Mouse (Mus musculus) heart, embryonic 11.5 days (tissue): ENCODE measurements around the gene Nudt4. TPM values are rescaled to one million over a fixed set of nuclear protein-coding genes. Genes with fewer than 3 reads are reported as not detected.

Experiments
- ATAC-seq: fragments of 200-750 bp; cut with Nextera tagmentation; replicated peaks from 2 replicates; pipeline ENCODE4 v1.8.0; 2017; ENCODE audit warnings: moderate library complexity; ENCODE audit not compliant: insufficient number of reproducible peaks, low FRiP score, low TSS enrichment
- H3K27ac ChIP-seq: fragments of 300-500 bp; sonication (generic); 2 replicates; pipeline ENCODE4 v1.5.1; 2014; ENCODE audit warnings: mild to moderate bottlenecking, low read depth, low read length
- H3K27me3 ChIP-seq: fragments of 300-500 bp; sonication (generic); 2 replicates; pipeline ENCODE4 v1.6.1; 2014; ENCODE audit warnings: mild to moderate bottlenecking, low read length, mixed read lengths; ENCODE audit not compliant: control insufficient read depth, insufficient read depth
- H3K36me3 ChIP-seq: fragments of 300-500 bp; sonication (generic); 2 replicates; pipeline ENCODE4 v1.6.1; 2014; ENCODE audit warnings: mild to moderate bottlenecking, low read length, moderate library complexity, mixed read lengths; ENCODE audit not compliant: control insufficient read depth, insufficient read depth
- H3K4me1 ChIP-seq: fragments of 300-500 bp; sonication (generic); 2 replicates; pipeline ENCODE4 v1.6.1; 2014; ENCODE audit warnings: low read length; ENCODE audit not compliant: control insufficient read depth, insufficient read depth
- H3K4me2 ChIP-seq: fragments of 300-500 bp; sonication (generic); 2 replicates; pipeline ENCODE4 v1.6.1; 2014; ENCODE audit warnings: mild to moderate bottlenecking, moderate library complexity
- H3K4me3 ChIP-seq: fragments of 300-500 bp; sonication (generic); 2 replicates; pipeline ENCODE4 v1.5.1; 2014; ENCODE audit warnings: low read depth, low read length
- H3K9ac ChIP-seq: fragments of 300-500 bp; sonication (generic); 2 replicates; pipeline ENCODE4 v1.6.1; 2014; ENCODE audit warnings: mild to moderate bottlenecking, low read depth, low read length, moderate library complexity
- H3K9me3 ChIP-seq: fragments of 300-500 bp; sonication (generic); replicated peaks from 2 replicates; pipeline ENCODE4 v1.6.1; 2016; ENCODE audit warnings: low read length; ENCODE audit not compliant: control insufficient read depth
- WGBS: fragments of 180-500 bp; shearing (Covaris S2); extraction: QIAGEN DNeasy Blood & Tissue Kit; methylation state at CpG from one replicate; pipeline ENCODE4 v1.1.7; 2014; ENCODE audit not compliant: insufficient replicate concordance; 5-methylcytosine and 5-hydroxymethylcytosine counted together
- polyA plus RNA-seq: library from polyadenylated mRNA; unstranded; fragments of >200 nt; fragmentation: Nextera tagmentation; extraction: Ambion mirVana; gene quantifications from 2 replicates; pipeline ENCODE4 v1.2.1, GENCODE M21; 2014

Gene Nudt4
- polyA plus RNA-seq, 1 experiment from 2014 or later = 147 TPM

GRCm38 (mm10) chr10:95526495-95527122 lies 37.3 kb downstream of the Nudt4 start:
- H3K9me3 ChIP-seq = no peaks in the 10 kb centered on the region
- no peaks in the 10 kb centered on the region for H3K27me3 ChIP-seq
- H3K4me2 ChIP-seq = no peak overlapping the region
- WGBS = 86% methylated on average over 5 of the region's 5 CpGs
- no peak overlapping the region for H3K4me3 ChIP-seq
- no peak overlapping the region for H3K27ac ChIP-seq
- no peak overlapping the region for H3K9ac ChIP-seq
- peaks cover 3% of the 10 kb centered on the region; the same call in 1 of the 2 replicates for H3K4me1 ChIP-seq
- ATAC-seq = no peak
- H3K36me3 ChIP-seq = no peaks in the 10 kb centered on the region

DNA sequence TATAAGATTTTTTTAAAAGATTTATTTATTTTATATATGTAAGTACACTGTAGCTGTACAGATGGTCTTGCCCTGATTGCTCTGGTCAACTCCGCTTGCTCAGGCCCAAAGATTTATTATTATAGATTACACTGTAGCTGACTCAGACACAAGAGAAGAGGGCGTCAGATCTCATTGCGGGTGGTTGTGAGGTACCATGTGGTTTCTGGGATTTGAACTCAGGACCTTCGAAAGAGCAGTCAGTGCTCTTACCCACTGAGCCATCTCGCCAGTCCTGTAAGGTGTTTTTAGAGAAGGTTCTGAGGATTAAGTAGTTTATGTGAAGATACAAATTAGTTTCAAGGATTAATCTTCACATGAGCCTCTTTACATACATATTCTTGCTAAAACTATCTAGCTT lies 38.1 kb downstream of the Nudt4 start:
- no peaks in the 10 kb centered on the region for H3K36me3 ChIP-seq
- ATAC-seq = no peak
- no peaks in the 10 kb centered on the region for H3K9me3 ChIP-seq
- no peak overlapping the region for H3K4me3 ChIP-seq
- H3K27me3 ChIP-seq = no peaks in the 10 kb centered on the region
- no peak overlapping the region for H3K27ac ChIP-seq
- 92% methylated on average over 5 of the region's 5 CpGs for WGBS
- H3K9ac ChIP-seq = no peak overlapping the region
- H3K4me1 ChIP-seq = peaks cover 3% of the 10 kb centered on the region; the same call in 1 of the 2 replicates
- H3K4me2 ChIP-seq = no peak overlapping the region

- Histone ChIP-seq H3K4me1 (peaks cover 3% of the 10 kb centered on the region; the same call in 1 of the 2 replicates), H3K4me2 (no peak overlapping the region), H3K27me3 (no peaks in the 10 kb centered on the region), H3K27ac (no peak overlapping the region), H3K9ac (no peak overlapping the region), H3K4me3 (no peak overlapping the region), H3K36me3 (no peaks in the 10 kb centered on the region), H3K9me3 (no peaks in the 10 kb centered on the region)
- ATAC-seq = no peak
- 63% methylated on average over 6 of the region's 6 CpGs for WGBS
Measured at GRCm38 (mm10) chr10:95525037-95525675, 38.8 kb downstream of the Nudt4 start.

GRCm38 (mm10) chr10:95517656-95518055 lies 46.3 kb downstream of the Nudt4 start:
- Histone ChIP-seq H3K9me3 (no peaks in the 10 kb centered on the region), H3K36me3 (no peaks in the 10 kb centered on the region), H3K27me3 (no peaks in the 10 kb centered on the region), H3K4me2 (no peak overlapping the region), H3K4me3 (no peak overlapping the region), H3K9ac (no peak overlapping the region), H3K4me1 (peaks cover 8% of the 10 kb centered on the region; the same call in 1 of the 2 replicates), H3K27ac (no peak overlapping the region)
- ATAC-seq = no peak
- WGBS = 87% methylated on average over 6 of the region's 6 CpGs

DNA sequence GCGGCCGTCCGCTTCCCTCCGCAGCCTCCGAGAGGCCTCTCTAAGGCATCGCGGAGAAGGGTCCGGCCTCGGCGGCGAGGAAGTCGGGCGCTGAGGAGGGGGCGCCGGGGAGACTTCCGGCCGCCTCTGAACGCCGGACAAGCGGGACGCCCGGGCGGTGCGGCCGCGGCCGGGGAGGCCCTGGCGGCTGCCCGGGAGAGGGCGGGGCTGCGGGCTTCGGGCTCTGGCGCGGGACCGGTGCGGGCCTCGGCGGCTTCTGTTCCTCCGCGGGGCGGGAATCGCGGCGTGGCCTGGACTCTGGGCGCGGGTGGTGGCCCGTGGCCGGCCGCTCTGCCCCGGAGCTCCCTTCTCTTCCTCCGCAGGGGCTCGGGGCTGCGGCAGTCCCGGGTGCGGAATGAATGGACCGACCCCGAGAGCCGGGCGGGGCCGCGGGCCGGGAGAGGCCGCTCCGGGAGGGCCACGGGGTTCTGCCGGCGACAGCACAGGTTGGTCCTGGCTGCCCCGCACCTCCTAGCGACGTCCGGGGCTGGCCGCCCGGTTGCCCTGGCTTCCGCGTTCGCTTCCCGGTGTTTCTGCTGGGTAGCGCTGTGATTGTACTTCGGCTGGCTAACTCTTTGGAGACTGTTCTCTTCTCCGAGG lies 48.5 kb downstream of the Nudt4 start:
- H3K4me1 ChIP-seq = peaks cover 8% of the 10 kb centered on the region; the same call in 1 of the 2 replicates
- no peaks in the 10 kb centered on the region for H3K9me3 ChIP-seq
- H3K27me3 ChIP-seq = no peaks in the 10 kb centered on the region
- peak overlapping the region; percentile 99 for H3K9ac ChIP-seq
- no peaks in the 10 kb centered on the region for H3K36me3 ChIP-seq
- peak overlapping the region; percentile 67 for H3K4me2 ChIP-seq
- under 1% methylated on average over 50 of the region's 80 CpGs for WGBS
- H3K27ac ChIP-seq = peak overlapping the region; percentile 98
- peak overlapping the region; percentile 99 for H3K4me3 ChIP-seq
- ATAC-seq = peak; percentile 63

GRCm38 (mm10) chr10:95514656-95515292 lies 49.2 kb downstream of the Nudt4 start, which contains the start of gene Ube2n:
TSS of gene Ube2n (plus strand) at chr10:95515145.
- H3K36me3 ChIP-seq = no peaks in the 10 kb centered on the region
- peak within 1 kb of the TSS; percentile 67 for H3K4me2 ChIP-seq
- WGBS = under 1% methylated on average over 81 of the region's 81 CpGs
- peak within 1 kb of the TSS; percentile 99 for H3K9ac ChIP-seq
- H3K9me3 ChIP-seq = no peaks in the 10 kb centered on the region
- H3K27me3 ChIP-seq = no peaks in the 10 kb centered on the region
- H3K27ac ChIP-seq = peak within 1 kb of the TSS; percentile 98
- peaks cover 8% of the 10 kb centered on the region; the same call in 1 of the 2 replicates for H3K4me1 ChIP-seq
- peak; percentile 95 for ATAC-seq
- H3K4me3 ChIP-seq = peak within 1 kb of the TSS; percentile 99

- no peaks in the 10 kb centered on the region for H3K9me3 ChIP-seq
- H3K4me3 ChIP-seq = peak overlapping the region; percentile 99
- no peaks in the 10 kb centered on the region for H3K27me3 ChIP-seq
- H3K4me2 ChIP-seq = peak overlapping the region; percentile 67
- H3K4me1 ChIP-seq = peaks cover 8% of the 10 kb centered on the region; the same call in 1 of the 2 replicates
- whole genome bisulfite sequencing = 33% methylated on average over 15 of the region's 15 CpGs
- H3K9ac ChIP-seq = peak overlapping the region; percentile 99
- H3K27ac ChIP-seq = peak overlapping the region; percentile 98
- ATAC-seq = no peak
- no peaks in the 10 kb centered on the region for H3K36me3 ChIP-seq
Measured at GRCm38 (mm10) chr10:95513768-95514556, 50.0 kb downstream of the Nudt4 start.

- no peak overlapping the region for H3K4me2 ChIP-seq
- no peaks in the 10 kb centered on the region for H3K36me3 ChIP-seq
- peaks cover 7% of the 10 kb centered on the region; the same call in 1 of the 2 replicates for H3K4me1 ChIP-seq
- 83% methylated on average over 8 of the region's 8 CpGs for WGBS
- H3K9ac ChIP-seq = no peak overlapping the region
- H3K4me3 ChIP-seq = no peak overlapping the region
- no peak overlapping the region for H3K27ac ChIP-seq
- H3K9me3 ChIP-seq = no peaks in the 10 kb centered on the region
- H3K27me3 ChIP-seq = no peaks in the 10 kb centered on the region
- no peak for ATAC-seq
Measured at GRCm38 (mm10) chr10:95512635-95513034, 51.3 kb downstream of the Nudt4 start.
